Mouse (Mus musculus) limb, embryonic 15.5 days (tissue): Measurements from ENCODE around the gene Wars2. TPM values are rescaled to one million over a fixed set of nuclear protein-coding genes. Genes with fewer than 3 reads are reported as not detected.
A peak's percentile ranks its signal among the peaks of the same experiment; 100 is the strongest.

Source experiments
- ATAC-seq: fragments of 200-750 bp; cut with Nextera tagmentation; 2 replicates; pipeline ENCODE4 v1.8.0; 2017; ENCODE audit warnings: low read depth, moderate TSS enrichment; ENCODE audit not compliant: insufficient number of reproducible peaks, low FRiP score, low TSS enrichment
- H3K27ac ChIP-seq: fragments of 300-500 bp; sonication (generic); 2 replicates; pipeline ENCODE4 v1.5.1; 2015; ENCODE audit warnings: moderate library complexity, mild to moderate bottlenecking, inconsistent platforms
- H3K27me3 ChIP-seq: fragments of 300-500 bp; sonication (generic); 2 replicates; pipeline ENCODE4 v1.6.1; 2015; ENCODE audit warnings: inconsistent platforms
- H3K36me3 ChIP-seq: fragments of 300-500 bp; sonication (generic); 2 replicates; pipeline ENCODE4 v1.6.1; 2015; ENCODE audit warnings: inconsistent platforms
- H3K4me1 ChIP-seq: fragments of 300-500 bp; sonication (generic); 2 replicates; pipeline ENCODE4 v1.6.1; 2015; ENCODE audit warnings: inconsistent platforms
- H3K4me2 ChIP-seq: fragments of 300-500 bp; sonication (generic); 2 replicates; pipeline ENCODE4 v1.6.1; 2015; ENCODE audit warnings: mild to moderate bottlenecking, inconsistent platforms
- H3K4me3 ChIP-seq: fragments of 300-500 bp; sonication (generic); 2 replicates; pipeline ENCODE4 v1.5.1; 2015; ENCODE audit warnings: mild to moderate bottlenecking, inconsistent platforms
- H3K9ac ChIP-seq: fragments of 300-500 bp; sonication (generic); 2 replicates; pipeline ENCODE4 v1.6.1; 2015; ENCODE audit warnings: inconsistent platforms
- H3K9me3 ChIP-seq: fragments of 300-500 bp; sonication (generic); 2 replicates; pipeline ENCODE4 v1.6.1; 2016; ENCODE audit warnings: inconsistent platforms
- WGBS: fragments of 180-500 bp; shearing (Covaris S2); methylation state at CpG from one replicate; pipeline ENCODE4 v1.1.7; 2015; 5-methylcytosine and 5-hydroxymethylcytosine counted together
- polyA plus RNA-seq: library from polyadenylated mRNA; unstranded; fragments of >200 nt; fragmentation: Nextera tagmentation; extraction: Ambion mirVana; gene quantifications from 2 replicates; pipeline ENCODE4 v1.2.1, GENCODE M21; 2015

The Wars2 gene
- polyA plus RNA-seq, 1 experiment from 2014 or later, result 8.3 TPM

- H3K36me3 ChIP-seq, result no peaks in the 10 kb centered on the region
- no peak overlapping the region for H3K9ac ChIP-seq
- ATAC-seq, result no peak
- peaks cover 48% of the 10 kb centered on the region for H3K4me1 ChIP-seq
- no peak overlapping the region; the same call in 1 of the 2 replicates for H3K27ac ChIP-seq
- peak overlapping the region; percentile 10; the same call in 1 of the 2 replicates for H3K4me3 ChIP-seq
- H3K27me3 ChIP-seq, result peaks cover 5% of the 10 kb centered on the region; the same call in 1 of the 2 replicates
- 31% methylated on average over 6 of the region's 6 CpGs for WGBS
- peak overlapping the region; percentile 15; the same call in 1 of the 2 replicates for H3K4me2 ChIP-seq
- no peaks in the 10 kb centered on the region for H3K9me3 ChIP-seq
These were observed 118.9 kb downstream of the Wars2 start for GRCm38 (mm10) chr3:99259741-99260270.

DNA sequence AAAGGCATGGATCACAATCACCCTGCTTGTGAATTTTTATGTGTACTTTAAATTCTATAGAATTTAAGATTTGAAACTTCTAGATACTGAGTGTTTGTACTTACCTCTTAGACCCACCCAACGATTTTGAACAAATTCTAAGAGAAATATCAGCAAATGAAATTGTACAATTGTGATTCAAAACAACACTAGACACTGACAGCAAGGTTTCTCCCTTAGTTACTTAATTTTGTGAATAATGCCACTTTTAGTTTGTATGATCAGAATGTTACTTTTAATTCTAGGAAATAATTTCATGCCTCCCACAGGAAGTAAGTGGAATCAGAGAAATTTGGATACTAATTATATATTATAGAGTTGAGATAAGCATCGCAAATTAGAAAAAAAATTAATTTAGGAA, 119.5 kb downstream of the Wars2 start:
- Histone ChIP-seq H3K9ac (no peak overlapping the region), H3K27ac (no peak overlapping the region), H3K27me3 (peaks cover 5% of the 10 kb centered on the region; the same call in 1 of the 2 replicates), H3K4me2 (0 out of 2 replicates have a peak overlapping the region, but pooled peaks have one; percentile 15), H3K4me3 (no peak overlapping the region), H3K9me3 (no peaks in the 10 kb centered on the region), H3K4me1 (peaks cover 49% of the 10 kb centered on the region), H3K36me3 (no peaks in the 10 kb centered on the region)
- WGBS, result 53% methylated on average over 2 of the region's 2 CpGs
- ATAC-seq, result no peak

- H3K27me3 ChIP-seq, result peaks cover 5% of the 10 kb centered on the region; the same call in 1 of the 2 replicates
- ATAC-seq, result no peak
- peak overlapping the region; percentile 31 for H3K4me2 ChIP-seq
- H3K27ac ChIP-seq, result peak overlapping the region; percentile 43
- no peaks in the 10 kb centered on the region for H3K9me3 ChIP-seq
- peaks cover 49% of the 10 kb centered on the region for H3K4me1 ChIP-seq
- 14% methylated on average over 18 of the region's 18 CpGs for WGBS
- no peak overlapping the region for H3K9ac ChIP-seq
- H3K4me3 ChIP-seq, result peak overlapping the region; percentile 17
- H3K36me3 ChIP-seq, result 0 out of 2 replicates have a peak, but pooled peaks cover 3% of the 10 kb centered on the region
These were observed 120.5 kb downstream of the Wars2 start for GRCm38 (mm10) chr3:99261371-99261791.

DNA sequence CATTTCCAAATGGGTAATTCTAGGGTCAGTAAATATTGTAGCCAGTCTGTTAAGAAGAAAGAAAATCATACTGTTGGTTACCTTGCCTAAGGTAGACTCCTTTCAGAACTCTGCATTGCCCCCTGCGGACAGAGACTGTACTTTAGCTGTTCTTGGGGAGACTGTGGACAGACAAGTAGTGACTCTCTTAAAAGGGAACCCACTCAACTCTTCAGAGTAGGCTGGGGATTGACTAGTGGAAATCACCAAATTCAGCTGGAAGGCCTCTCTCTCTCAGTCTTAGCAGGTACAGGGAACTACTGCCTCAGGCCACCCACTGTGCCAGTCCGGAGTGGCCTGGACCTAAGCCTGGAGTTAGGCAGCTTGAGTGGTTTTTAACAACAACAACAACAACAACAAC, 121.1 kb downstream of the Wars2 start:
- WGBS, result 21% methylated on average over 2 of the region's 2 CpGs
- no peak overlapping the region for H3K9ac ChIP-seq
- no peak for ATAC-seq

DNA sequence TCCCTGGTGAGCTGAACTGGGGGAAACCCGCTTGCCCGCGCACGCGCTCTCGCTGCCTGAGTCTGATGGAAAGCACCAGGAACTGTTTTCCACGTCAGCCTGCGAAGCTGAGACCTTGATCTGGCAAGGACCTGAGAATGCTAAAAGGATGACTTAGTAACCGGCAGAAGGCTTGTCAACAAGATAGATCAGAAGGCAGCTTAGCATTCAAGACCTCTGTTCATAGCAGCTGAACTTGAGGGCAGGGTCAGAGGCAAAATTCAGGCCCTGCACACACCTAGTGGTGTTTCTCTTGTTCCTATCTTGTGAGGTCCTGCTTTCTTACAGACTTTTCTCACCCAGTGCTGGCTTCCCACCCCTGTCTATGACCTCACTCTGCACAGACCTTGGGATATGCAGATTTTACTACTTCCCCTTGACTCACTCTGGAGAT, 122.6 kb downstream of the Wars2 start:
- Histone ChIP-seq H3K27me3 (no peaks in the 10 kb centered on the region; the same call in 1 of the 2 replicates), H3K4me1 (peaks cover 39% of the 10 kb centered on the region), H3K4me2 (peak overlapping the region; percentile 19; the same call in 1 of the 2 replicates), H3K4me3 (no peak overlapping the region), H3K27ac (peak overlapping the region; percentile 67; the same call in 1 of the 2 replicates), H3K9me3 (no peaks in the 10 kb centered on the region), H3K9ac (no peak overlapping the region), H3K36me3 (0 out of 2 replicates have a peak, but pooled peaks cover 6% of the 10 kb centered on the region)
- 39% methylated on average over 9 of the region's 9 CpGs for WGBS
- no peak for ATAC-seq

More for the DNA sequence above, 121.1 kb downstream of the Wars2 start:
- H3K36me3 ChIP-seq, result 0 out of 2 replicates have a peak, but pooled peaks cover 3% of the 10 kb centered on the region
- H3K9me3 ChIP-seq, result no peaks in the 10 kb centered on the region
- peaks cover 44% of the 10 kb centered on the region for H3K4me1 ChIP-seq
- H3K27ac ChIP-seq, result peak overlapping the region; percentile 39
- peaks cover 5% of the 10 kb centered on the region; the same call in 1 of the 2 replicates for H3K27me3 ChIP-seq
- H3K4me3 ChIP-seq, result no peak overlapping the region
- peak overlapping the region; percentile 31; the same call in 1 of the 2 replicates for H3K4me2 ChIP-seq

- 39% methylated on average over 7 of the region's 7 CpGs for WGBS
- Histone ChIP-seq H3K36me3 (peaks cover 14% of the 10 kb centered on the region; the same call in 1 of the 2 replicates), H3K27ac (no peak overlapping the region), H3K9me3 (no peaks in the 10 kb centered on the region), H3K4me2 (no peak overlapping the region), H3K4me3 (no peak overlapping the region), H3K4me1 (peaks cover 39% of the 10 kb centered on the region), H3K9ac (no peak overlapping the region), H3K27me3 (no peaks in the 10 kb centered on the region; the same call in 1 of the 2 replicates)
- ATAC-seq, result no peak
These were observed 123.8 kb downstream of the Wars2 start for GRCm38 (mm10) chr3:99264695-99265094.

GRCm38 (mm10) chr3:99266752-99267303, 126.0 kb downstream of the Wars2 start:
- Histone ChIP-seq H3K4me1 (peaks cover 26% of the 10 kb centered on the region; the same call in 1 of the 2 replicates), H3K27ac (no peak overlapping the region), H3K36me3 (peaks cover 14% of the 10 kb centered on the region; the same call in 1 of the 2 replicates), H3K4me2 (no peak overlapping the region), H3K9ac (no peak overlapping the region), H3K9me3 (no peaks in the 10 kb centered on the region), H3K27me3 (no peaks in the 10 kb centered on the region; the same call in 1 of the 2 replicates), H3K4me3 (no peak overlapping the region)
- ATAC-seq, result no peak
- WGBS, result 43% methylated on average over 10 of the region's 10 CpGs

DNA sequence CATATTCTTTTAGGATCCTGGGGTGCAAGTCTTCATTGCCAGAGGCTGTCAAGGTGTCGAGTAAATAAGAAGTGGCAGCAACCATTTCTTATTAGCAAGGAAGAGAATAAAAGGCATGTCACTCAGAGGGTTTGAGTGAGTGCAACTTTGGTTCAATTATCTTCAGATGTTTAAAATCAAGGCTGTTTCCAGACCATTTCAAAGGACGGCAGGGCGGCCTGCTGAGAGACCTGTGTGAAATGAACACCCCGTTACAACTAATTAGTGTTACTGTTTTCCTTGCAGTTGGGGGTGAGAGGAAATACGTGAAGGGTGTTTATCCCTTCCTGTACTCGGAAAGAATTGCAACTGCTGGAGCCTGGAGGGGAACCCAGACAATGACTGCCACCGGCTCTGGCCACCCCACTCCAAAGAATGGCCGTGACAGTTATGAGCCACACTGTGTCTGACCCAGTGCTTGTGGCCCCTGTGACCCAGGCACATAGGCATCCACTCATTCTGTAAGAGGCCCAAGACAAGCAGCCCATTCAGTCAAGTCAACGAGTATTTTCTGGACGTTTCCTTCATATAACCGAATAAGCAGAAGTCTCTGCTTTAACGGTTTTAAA, 137.2 kb downstream of the Wars2 start:
- Histone ChIP-seq H3K4me3 (no peak overlapping the region), H3K4me2 (no peak overlapping the region), H3K27ac (no peak overlapping the region), H3K9ac (no peak overlapping the region), H3K9me3 (no peaks in the 10 kb centered on the region), H3K36me3 (peaks cover 9% of the 10 kb centered on the region; the same call in 1 of the 2 replicates), H3K27me3 (no peaks in the 10 kb centered on the region), H3K4me1 (peaks cover 9% of the 10 kb centered on the region; the same call in 1 of the 2 replicates)
- ATAC-seq, result no peak
- WGBS, result 35% methylated on average over 12 of the region's 12 CpGs

GRCm38 (mm10) chr3:99279718-99280117, 138.8 kb downstream of the Wars2 start:
- WGBS, result 84% methylated on average over 3 of the region's 3 CpGs

GRCm38 (mm10) chr3:99281453-99281852, 140.6 kb downstream of the Wars2 start:
- Histone ChIP-seq H3K9me3 (no peaks in the 10 kb centered on the region), H3K4me1 (peaks cover 9% of the 10 kb centered on the region; the same call in 1 of the 2 replicates), H3K4me3 (no peak overlapping the region), H3K4me2 (no peak overlapping the region), H3K36me3 (peaks cover 9% of the 10 kb centered on the region; the same call in 1 of the 2 replicates), H3K9ac (no peak overlapping the region), H3K27ac (no peak overlapping the region), H3K27me3 (no peaks in the 10 kb centered on the region)
- 39% methylated on average over 4 of the region's 4 CpGs for WGBS
- ATAC-seq, result no peak

More at GRCm38 (mm10) chr3:99279718-99280117, 138.8 kb downstream of the Wars2 start:
- Histone ChIP-seq H3K4me1 (peaks cover 9% of the 10 kb centered on the region; the same call in 1 of the 2 replicates), H3K4me3 (no peak overlapping the region), H3K4me2 (no peak overlapping the region), H3K36me3 (peaks cover 9% of the 10 kb centered on the region; the same call in 1 of the 2 replicates), H3K27me3 (no peaks in the 10 kb centered on the region), H3K9me3 (no peaks in the 10 kb centered on the region), H3K27ac (no peak overlapping the region), H3K9ac (no peak overlapping the region)
- ATAC-seq, result no peak

- no peak overlapping the region for H3K4me2 ChIP-seq
- H3K27ac ChIP-seq, result no peak overlapping the region
- peaks cover 14% of the 10 kb centered on the region for H3K4me1 ChIP-seq
- no peak overlapping the region for H3K4me3 ChIP-seq
- H3K9me3 ChIP-seq, result no peaks in the 10 kb centered on the region
- 48% methylated on average over 2 of the region's 2 CpGs for WGBS
- H3K27me3 ChIP-seq, result no peaks in the 10 kb centered on the region
- H3K36me3 ChIP-seq, result no peaks in the 10 kb centered on the region
- ATAC-seq, result no peak
- no peak overlapping the region for H3K9ac ChIP-seq
These were observed 147.4 kb downstream of the Wars2 start for GRCm38 (mm10) chr3:99288302-99288701.
